Mouse (Mus musculus) MEL (cell line): Measurements from ENCODE around the gene Sh3gl2.

ENCODE experiments used
- CTCF ChIP-seq, 3 experiments: IDR thresholded peaks in 2 of 3; conservative IDR thresholded peaks in 1 of 3; 2 replicates each; pipeline ENCODE4 v1.5.1; 2011 to 2012; ENCODE audit warnings: low read length in 3 of 3, low read depth in 2 of 3, mild to moderate bottlenecking in 2 of 3, improper control_type of control experiment in 1 of 3, inconsistent platforms in 1 of 3, mixed read lengths in 1 of 3, moderate library complexity in 1 of 3; ENCODE audit not compliant: control insufficient read depth in 1 of 3, insufficient read depth in 1 of 3, poor library complexity in 1 of 3, severe bottlenecking in 1 of 3
- ELF1 ChIP-seq: IDR thresholded peaks from 2 replicates; pipeline ENCODE4 v1.6.1; 2014; ENCODE audit warnings: low read depth, mild to moderate bottlenecking, inconsistent platforms, low read length, improper control_type of control experiment, moderate library complexity
- EP300 ChIP-seq, 2 experiments: IDR thresholded peaks; 2 replicates each; pipeline ENCODE4 v1.6.1; 2011; ENCODE audit warnings: improper control_type of control experiment in 2 of 2, low read length in 2 of 2, low read depth in 1 of 2, mild to moderate bottlenecking in 1 of 2
- GATA1 ChIP-seq: IDR thresholded peaks from 2 replicates; pipeline ENCODE4 v1.6.1; 2011; ENCODE audit warnings: low read depth, low read length, improper control_type of control experiment
- MAX ChIP-seq: IDR thresholded peaks from 2 replicates; pipeline ENCODE4 v1.6.1; 2011; ENCODE audit warnings: low read length, improper control_type of control experiment
- NRF1 ChIP-seq: IDR thresholded peaks from 2 replicates; pipeline ENCODE4 v1.6.1; 2014; ENCODE audit warnings: low read depth, mild to moderate bottlenecking, inconsistent platforms, low read length, improper control_type of control experiment, moderate library complexity; ENCODE audit not compliant: poor library complexity, insufficient read depth, severe bottlenecking
- POLR2A ChIP-seq, 2 experiments: IDR thresholded peaks; 2 replicates each; pipeline ENCODE4 v1.6.1; 2011 to 2012; ENCODE audit warnings: low read length in 2 of 2, mild to moderate bottlenecking in 2 of 2, control low read depth in 1 of 2, improper control_type of control experiment in 1 of 2, low read depth in 1 of 2, moderate library complexity in 1 of 2; ENCODE audit not compliant: control insufficient read depth in 1 of 2, insufficient read depth in 1 of 2, poor library complexity in 1 of 2
- RCOR1 ChIP-seq: IDR thresholded peaks from 2 replicates; pipeline ENCODE4 v1.6.1; 2012; ENCODE audit warnings: low read depth, mild to moderate bottlenecking, inconsistent platforms, low read length, improper control_type of control experiment
- USF1 ChIP-seq: IDR thresholded peaks from 2 replicates; pipeline ENCODE4 v1.6.1; 2014; ENCODE audit warnings: low read depth, mild to moderate bottlenecking, inconsistent platforms, low read length, improper control_type of control experiment, moderate library complexity
- USF2 ChIP-seq, 2 experiments: IDR thresholded peaks; 2 replicates each; pipeline ENCODE4 v1.6.1; 2011 to 2012; ENCODE audit warnings: improper control_type of control experiment in 2 of 2, low read length in 2 of 2, borderline replicate concordance in 1 of 2, inconsistent platforms in 1 of 2, low read depth in 1 of 2, mild to moderate bottlenecking in 1 of 2; ENCODE audit not compliant: insufficient read depth in 1 of 2
- ZC3H11A ChIP-seq: IDR thresholded peaks from 2 replicates; pipeline ENCODE4 v1.6.1; 2012; ENCODE audit warnings: low read depth, mild to moderate bottlenecking, inconsistent platforms, low read length, improper control_type of control experiment
- ZMIZ1 ChIP-seq: IDR thresholded peaks from 2 replicates; pipeline ENCODE4 v1.6.1; 2012; ENCODE audit warnings: low read depth, mild to moderate bottlenecking, inconsistent platforms, low read length, improper control_type of control experiment, moderate library complexity
- ZNF384 ChIP-seq: IDR thresholded peaks from 2 replicates; pipeline ENCODE4 v1.6.1; 2012; ENCODE audit warnings: low read depth, mild to moderate bottlenecking, inconsistent platforms, low read length, improper control_type of control experiment

DNA sequence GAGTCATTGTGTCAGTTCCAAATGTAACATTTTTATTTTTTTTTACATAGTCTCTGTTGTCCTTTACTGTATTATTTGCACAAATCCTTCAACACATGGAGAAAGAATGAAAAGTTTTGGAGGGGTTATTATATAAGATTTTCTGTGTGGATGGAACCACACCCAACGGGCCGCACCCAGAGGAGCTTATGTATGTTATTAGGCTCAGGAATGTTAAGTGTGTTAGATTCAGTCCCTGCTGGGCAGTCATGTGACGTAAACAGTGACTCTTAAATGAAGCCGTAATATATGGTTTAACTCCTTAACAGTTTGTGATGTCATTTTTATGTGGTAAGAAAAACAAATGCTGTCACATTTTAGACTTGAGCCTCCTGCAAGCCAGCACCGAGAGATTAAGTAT lies 302.6 kb downstream of the Sh3gl2 start:
- no peak for TF ChIP-seq MAX
- no peak for TF ChIP-seq POLR2A (IDR thresholded peaks at IDR 0.05; ENCODE audit: control insufficient read depth in 1 of 2, insufficient read depth in 1 of 2, low read depth in 1 of 2, low read length in 2 of 2, poor library complexity in 1 of 2)
- TF ChIP-seq NRF1 = no peak
- TF ChIP-seq GATA1 = no peak
- no peak for TF ChIP-seq ZMIZ1
- no peak for TF ChIP-seq EP300 (IDR thresholded peaks at IDR 0.05; ENCODE audit: low read depth in 1 of 2, low read length in 2 of 2)
- no peak for TF ChIP-seq CTCF (IDR thresholded peaks at IDR 0.05 in 2 of 3, conservative IDR thresholded peaks at IDR 0.05 in 1 of 3; ENCODE audit: control insufficient read depth in 1 of 3, insufficient read depth in 1 of 3, low read depth in 2 of 3, low read length in 3 of 3, poor library complexity in 1 of 3, severe bottlenecking in 1 of 3)
- no peak for TF ChIP-seq ZC3H11A
- TF ChIP-seq USF1 = no peak
- no peak for TF ChIP-seq USF2 (IDR thresholded peaks at IDR 0.05; ENCODE audit: borderline replicate concordance in 1 of 2, insufficient read depth in 1 of 2, low read depth in 1 of 2, low read length in 2 of 2)
- TF ChIP-seq ELF1 = no peak
- no peak for TF ChIP-seq ZNF384
- TF ChIP-seq RCOR1 = no peak
